Mouse (Mus musculus) gastrocnemius, adult 8-10 months (tissue): ENCODE measurements around the gene Zfp219. TPM values are rescaled to one million over a fixed set of nuclear protein-coding genes. Genes with fewer than 3 reads are reported as not detected.

ENCODE experiments used
- total RNA-seq, 4 experiments: library from RNA; stranded (reverse); gene quantifications; 2 replicates each; pipeline ENCODE4 v1.2.4; 2022

The Zfp219 gene
- total RNA-seq, 4 experiments from 2014 or later: 9.9 to 14.0 (median 13.0) TPM

Other genes starting within 250 kb of the Zfp219 start
- gene Ang4, start 247.1 kb downstream of the Zfp219 start, total RNA-seq: not detected
- not detected for gene AY358078, start 220.7 kb downstream of the Zfp219 start, total RNA-seq
- not detected for gene Ear6, start 167.0 kb downstream of the Zfp219 start, total RNA-seq
- 10 to 100 TPM in 3 of 4 experiments, 1 to 10 TPM in 1; 8.6 to 14.7 (median 12.3) TPM for gene Mettl17, start 135.9 kb downstream of the Zfp219 start, total RNA-seq
- under 1 TPM; 0.11 to 0.48 (median 0.33) TPM for gene Slc39a2, start 127.8 kb downstream of the Zfp219 start, total RNA-seq
- gene Ndrg2, start 106.6 kb downstream of the Zfp219 start, total RNA-seq: 1,000 to 10,000 TPM; 1,880 to 2,007 (median 1,939) TPM
- gene Tppp2, start 102.3 kb downstream of the Zfp219 start, total RNA-seq: 1 to 10 TPM in 3 of 4 experiments, under 1 TPM in 1; 0.92 to 1.7 (median 1.7) TPM
- gene Rnase13, start 98.0 kb downstream of the Zfp219 start, total RNA-seq: not detected
- 1 to 10 TPM; 5.7 to 9.4 (median 6.2) TPM for gene Arhgef40, start 36.0 kb downstream of the Zfp219 start, total RNA-seq
- gene Tmem253, start 5.1 kb downstream of the Zfp219 start, total RNA-seq: 1 to 10 TPM in 3 of 4 experiments, under 1 TPM in 1; 0.60 to 1.4 (median 1.2) TPM
- gene Olfr221, start 21.7 kb upstream of the Zfp219 start, total RNA-seq: not detected
- gene Hnrnpc, start 83.3 kb upstream of the Zfp219 start, total RNA-seq: 10 to 100 TPM; 62.4 to 80.4 (median 71.9) TPM
- not detected for gene Rpgrip1, start 90.0 kb upstream of the Zfp219 start, total RNA-seq
- gene Supt16, start 176.7 kb upstream of the Zfp219 start, total RNA-seq: 10 to 100 TPM; 10.4 to 14.4 (median 12.3) TPM
- 10 to 100 TPM; 24.5 to 42.9 (median 34.6) TPM for gene Chd8, start 237.0 kb upstream of the Zfp219 start, total RNA-seq